Mouse (Mus musculus): ENCODE measurements around the gene Pip4k2a. TPM values are rescaled to one million over a fixed set of nuclear protein-coding genes. Genes with fewer than 3 reads are reported as not detected.

Gene Pip4k2a
- polyA plus RNA-seq, 1 experiment from 2014 or later, result 11.8 TPM

GRCm38 (mm10) chr2:18960376-18960973 lies 37.5 kb downstream of the Pip4k2a start:
- Histone ChIP-seq H3K36me3 (no peaks in the 10 kb centered on the region), H3K4me1 (no peaks in the 10 kb centered on the region), H3K27ac (replicated peaks) (no peak overlapping the region), H3K4me3 (no peak overlapping the region), H3K27me3 (no peaks in the 10 kb centered on the region), H3K4me2 (replicated peaks) (no peak overlapping the region), H3K9ac (replicated peaks) (no peak overlapping the region), H3K9me3 (no peaks in the 10 kb centered on the region)
- WGBS, result 30% methylated on average over 7 of the region's 7 CpGs
- ATAC-seq (replicated peaks), result no peak

GRCm38 (mm10) chr2:18959558-18959957 lies 38.4 kb downstream of the Pip4k2a start:
- Histone ChIP-seq H3K4me2 (replicated peaks) (no peak overlapping the region), H3K27me3 (no peaks in the 10 kb centered on the region), H3K27ac (replicated peaks) (no peak overlapping the region), H3K9ac (replicated peaks) (no peak overlapping the region), H3K9me3 (no peaks in the 10 kb centered on the region), H3K4me1 (no peaks in the 10 kb centered on the region), H3K4me3 (no peak overlapping the region), H3K36me3 (no peaks in the 10 kb centered on the region)
- no peak for ATAC-seq (replicated peaks)
- 95% methylated on average over 5 of the region's 5 CpGs for WGBS

GRCm38 (mm10) chr2:18959008-18959407 lies 38.9 kb downstream of the Pip4k2a start:
- H3K4me2 ChIP-seq (replicated peaks), result no peak overlapping the region
- 93% methylated on average over 6 of the region's 6 CpGs for WGBS
- no peaks in the 10 kb centered on the region for H3K4me1 ChIP-seq
- no peak for ATAC-seq (replicated peaks)
- no peak overlapping the region for H3K9ac ChIP-seq (replicated peaks)
- no peaks in the 10 kb centered on the region for H3K36me3 ChIP-seq
- no peak overlapping the region for H3K27ac ChIP-seq (replicated peaks)
- H3K4me3 ChIP-seq, result no peak overlapping the region
- H3K9me3 ChIP-seq, result no peaks in the 10 kb centered on the region
- no peaks in the 10 kb centered on the region for H3K27me3 ChIP-seq

GRCm38 (mm10) chr2:18958501-18958900 lies 39.4 kb downstream of the Pip4k2a start:
- Histone ChIP-seq H3K27ac (replicated peaks) (no peak overlapping the region), H3K9me3 (no peaks in the 10 kb centered on the region), H3K4me1 (no peaks in the 10 kb centered on the region), H3K9ac (replicated peaks) (no peak overlapping the region), H3K27me3 (no peaks in the 10 kb centered on the region), H3K4me3 (no peak overlapping the region), H3K4me2 (replicated peaks) (no peak overlapping the region), H3K36me3 (no peaks in the 10 kb centered on the region)
- 90% methylated on average over 5 of the region's 5 CpGs for WGBS
- no peak for ATAC-seq (replicated peaks)

GRCm38 (mm10) chr2:18958044-18958443 lies 39.9 kb downstream of the Pip4k2a start:
- Histone ChIP-seq H3K36me3 (no peaks in the 10 kb centered on the region), H3K4me3 (no peak overlapping the region), H3K9ac (replicated peaks) (no peak overlapping the region), H3K4me2 (replicated peaks) (no peak overlapping the region), H3K9me3 (no peaks in the 10 kb centered on the region), H3K27ac (replicated peaks) (no peak overlapping the region), H3K4me1 (no peaks in the 10 kb centered on the region), H3K27me3 (no peaks in the 10 kb centered on the region)
- WGBS, result 77% methylated on average over 9 of the region's 9 CpGs
- no peak for ATAC-seq (replicated peaks)

GRCm38 (mm10) chr2:18957459-18957858 lies 40.5 kb downstream of the Pip4k2a start:
- no peaks in the 10 kb centered on the region for H3K4me1 ChIP-seq
- H3K27me3 ChIP-seq, result no peaks in the 10 kb centered on the region
- ATAC-seq (replicated peaks), result no peak
- no peak overlapping the region for H3K4me3 ChIP-seq
- H3K27ac ChIP-seq (replicated peaks), result no peak overlapping the region
- H3K9me3 ChIP-seq, result no peaks in the 10 kb centered on the region
- H3K9ac ChIP-seq (replicated peaks), result no peak overlapping the region
- no peaks in the 10 kb centered on the region for H3K36me3 ChIP-seq
- 95% methylated on average over 7 of the region's 7 CpGs for WGBS
- H3K4me2 ChIP-seq (replicated peaks), result no peak overlapping the region

- H3K4me3 ChIP-seq, result no peak overlapping the region
- no peaks in the 10 kb centered on the region for H3K27me3 ChIP-seq
- no peak for ATAC-seq (replicated peaks)
- 38% methylated on average over 7 of the region's 7 CpGs for WGBS
- no peaks in the 10 kb centered on the region for H3K36me3 ChIP-seq
- H3K27ac ChIP-seq (replicated peaks), result no peak overlapping the region
- H3K9me3 ChIP-seq, result no peaks in the 10 kb centered on the region
- H3K9ac ChIP-seq (replicated peaks), result no peak overlapping the region
- no peaks in the 10 kb centered on the region for H3K4me1 ChIP-seq
- H3K4me2 ChIP-seq (replicated peaks), result no peak overlapping the region
Observed at GRCm38 (mm10) chr2:18956945-18957344, 41.0 kb downstream of the Pip4k2a start.

GRCm38 (mm10) chr2:18956424-18956823 lies 41.5 kb downstream of the Pip4k2a start:
- no peak for ATAC-seq (replicated peaks)
- Histone ChIP-seq H3K27me3 (no peaks in the 10 kb centered on the region), H3K36me3 (no peaks in the 10 kb centered on the region), H3K4me3 (no peak overlapping the region), H3K4me2 (replicated peaks) (no peak overlapping the region), H3K4me1 (no peaks in the 10 kb centered on the region), H3K9ac (replicated peaks) (no peak overlapping the region), H3K27ac (replicated peaks) (no peak overlapping the region), H3K9me3 (no peaks in the 10 kb centered on the region)
- 71% methylated on average over 3 of the region's 3 CpGs for WGBS

- Histone ChIP-seq H3K27me3 (no peaks in the 10 kb centered on the region), H3K27ac (replicated peaks) (no peak overlapping the region), H3K36me3 (no peaks in the 10 kb centered on the region), H3K9me3 (no peaks in the 10 kb centered on the region), H3K9ac (replicated peaks) (no peak overlapping the region), H3K4me3 (no peak overlapping the region), H3K4me1 (no peaks in the 10 kb centered on the region), H3K4me2 (replicated peaks) (no peak overlapping the region)
- 95% methylated on average over 13 of the region's 13 CpGs for WGBS
- ATAC-seq (replicated peaks), result no peak
Observed at GRCm38 (mm10) chr2:18955671-18956070, 42.3 kb downstream of the Pip4k2a start.

- ATAC-seq (replicated peaks), result no peak
- no peak overlapping the region for H3K9ac ChIP-seq (replicated peaks)
Observed at GRCm38 (mm10) chr2:18955022-18955421, 42.9 kb downstream of the Pip4k2a start.

GRCm38 (mm10) chr2:18954422-18954821 lies 43.5 kb downstream of the Pip4k2a start:
- Histone ChIP-seq H3K27me3 (no peaks in the 10 kb centered on the region), H3K9me3 (no peaks in the 10 kb centered on the region), H3K4me1 (no peaks in the 10 kb centered on the region), H3K4me2 (replicated peaks) (no peak overlapping the region), H3K4me3 (no peak overlapping the region), H3K36me3 (no peaks in the 10 kb centered on the region), H3K9ac (replicated peaks) (no peak overlapping the region), H3K27ac (replicated peaks) (no peak overlapping the region)
- WGBS, result 77% methylated on average over 4 of the region's 4 CpGs
- ATAC-seq (replicated peaks), result no peak

More at GRCm38 (mm10) chr2:18955022-18955421, 42.9 kb downstream of the Pip4k2a start:
- no peaks in the 10 kb centered on the region for H3K27me3 ChIP-seq
- no peak overlapping the region for H3K4me2 ChIP-seq (replicated peaks)
- H3K4me3 ChIP-seq, result no peak overlapping the region
- H3K4me1 ChIP-seq, result no peaks in the 10 kb centered on the region
- H3K27ac ChIP-seq (replicated peaks), result no peak overlapping the region
- H3K36me3 ChIP-seq, result no peaks in the 10 kb centered on the region
- no peaks in the 10 kb centered on the region for H3K9me3 ChIP-seq
- WGBS, result 32% methylated on average over 4 of the region's 4 CpGs

GRCm38 (mm10) chr2:18952102-18952673 lies 45.7 kb downstream of the Pip4k2a start:
- WGBS, result 84% methylated on average over 7 of the region's 7 CpGs
- no peak for ATAC-seq (replicated peaks)
- H3K27me3 ChIP-seq, result no peaks in the 10 kb centered on the region
- H3K36me3 ChIP-seq, result no peaks in the 10 kb centered on the region
- H3K9me3 ChIP-seq, result no peaks in the 10 kb centered on the region
- no peak overlapping the region for H3K4me3 ChIP-seq
- no peak overlapping the region for H3K4me2 ChIP-seq (replicated peaks)
- H3K9ac ChIP-seq (replicated peaks), result no peak overlapping the region
- no peak overlapping the region for H3K27ac ChIP-seq (replicated peaks)
- peaks cover 7% of the 10 kb centered on the region; the same call in 1 of the 2 replicates for H3K4me1 ChIP-seq

- no peaks in the 10 kb centered on the region for H3K27me3 ChIP-seq
- ATAC-seq (replicated peaks), result no peak
- H3K4me2 ChIP-seq (replicated peaks), result no peak overlapping the region
- no peak overlapping the region for H3K27ac ChIP-seq (replicated peaks)
- no peaks in the 10 kb centered on the region for H3K9me3 ChIP-seq
- 79% methylated on average over 2 of the region's 2 CpGs for whole genome bisulfite sequencing
- no peak overlapping the region for H3K4me3 ChIP-seq
- H3K9ac ChIP-seq (replicated peaks), result no peak overlapping the region
- no peaks in the 10 kb centered on the region for H3K36me3 ChIP-seq
- peaks cover 7% of the 10 kb centered on the region; the same call in 1 of the 2 replicates for H3K4me1 ChIP-seq
Observed at GRCm38 (mm10) chr2:18950758-18951157, 47.2 kb downstream of the Pip4k2a start.
